Mouse (Mus musculus) heart, embryonic 14.5 days (tissue): Measurements from ENCODE around the gene Prr12. TPM values are rescaled to one million over a fixed set of nuclear protein-coding genes. Genes with fewer than 3 reads are reported as not detected.

Experiments
- ATAC-seq: fragments of 200-750 bp; cut with Nextera tagmentation; 2 replicates; pipeline ENCODE4 v1.8.0; 2017; ENCODE audit warnings: low read depth, moderate TSS enrichment; ENCODE audit not compliant: insufficient number of reproducible peaks, insufficient read depth, low FRiP score
- H3K27ac ChIP-seq, 2 experiments: fragments of 200-500 bp in 1 of 2; fragments of 300-500 bp in 1 of 2; sonication (generic) in 1 of 2; replicated peaks in 1 of 2; 2 replicates each; pipeline ENCODE4 v1.5.1; 2012 to 2014; ENCODE audit warnings: low read depth in 2 of 2, low read length in 2 of 2, control low read depth in 1 of 2, mild to moderate bottlenecking in 1 of 2, mixed read lengths in 1 of 2; ENCODE audit not compliant: control insufficient read depth in 1 of 2, insufficient read depth in 1 of 2
- H3K27me3 ChIP-seq: fragments of 300-500 bp; sonication (generic); 2 replicates; pipeline ENCODE4 v1.6.1; 2014; ENCODE audit warnings: mild to moderate bottlenecking, low read length, control low read depth; ENCODE audit not compliant: control insufficient read depth, insufficient read depth
- H3K36me3 ChIP-seq: fragments of 300-500 bp; sonication (generic); 2 replicates; pipeline ENCODE4 v1.6.1; 2014; ENCODE audit warnings: mild to moderate bottlenecking, control low read depth, low read length, mixed read lengths; ENCODE audit not compliant: control insufficient read depth, insufficient read depth
- H3K4me1 ChIP-seq, 2 experiments: fragments of 200-500 bp in 1 of 2; fragments of 300-500 bp in 1 of 2; sonication (generic) in 1 of 2; 2 replicates each; pipeline ENCODE4 v1.6.1; 2012 to 2014; ENCODE audit warnings: low read length in 2 of 2, control low read depth in 1 of 2, mixed read lengths in 1 of 2; ENCODE audit not compliant: control insufficient read depth in 2 of 2, insufficient read depth in 2 of 2
- H3K4me2 ChIP-seq: fragments of 300-500 bp; sonication (generic); 2 replicates; pipeline ENCODE4 v1.6.1; 2014; ENCODE audit warnings: mild to moderate bottlenecking, low read length
- H3K4me3 ChIP-seq, 2 experiments: fragments of 200-500 bp in 1 of 2; fragments of 300-500 bp in 1 of 2; sonication (generic) in 1 of 2; 2 replicates each; pipeline ENCODE4 v1.5.1; 2012 to 2014; ENCODE audit warnings: low read length in 2 of 2, mild to moderate bottlenecking in 2 of 2, control low read depth in 1 of 2, low read depth in 1 of 2, moderate library complexity in 1 of 2; ENCODE audit not compliant: control insufficient read depth in 1 of 2, insufficient read depth in 1 of 2
- H3K9ac ChIP-seq: fragments of 300-500 bp; sonication (generic); 2 replicates; pipeline ENCODE4 v1.6.1; 2014; ENCODE audit warnings: mild to moderate bottlenecking, low read length
- H3K9me3 ChIP-seq: fragments of 300-500 bp; sonication (generic); 2 replicates; pipeline ENCODE4 v1.6.1; 2016; ENCODE audit warnings: low read length, control low read depth; ENCODE audit not compliant: control insufficient read depth
- WGBS: fragments of 180-500 bp; shearing (Covaris S2); extraction: QIAGEN DNeasy Blood & Tissue Kit; methylation state at CpG from one replicate; pipeline ENCODE4 v1.1.7; 2014; 5-methylcytosine and 5-hydroxymethylcytosine counted together
- polyA plus RNA-seq: library from polyadenylated mRNA; unstranded; fragments of >200 nt; fragmentation: Nextera tagmentation; extraction: Ambion mirVana; gene quantifications from 2 replicates; pipeline ENCODE4 v1.2.1, GENCODE M21; 2014

Prr12 gene
- polyA plus RNA-seq, 1 experiment from 2014 or later = 8.7 TPM

DNA sequence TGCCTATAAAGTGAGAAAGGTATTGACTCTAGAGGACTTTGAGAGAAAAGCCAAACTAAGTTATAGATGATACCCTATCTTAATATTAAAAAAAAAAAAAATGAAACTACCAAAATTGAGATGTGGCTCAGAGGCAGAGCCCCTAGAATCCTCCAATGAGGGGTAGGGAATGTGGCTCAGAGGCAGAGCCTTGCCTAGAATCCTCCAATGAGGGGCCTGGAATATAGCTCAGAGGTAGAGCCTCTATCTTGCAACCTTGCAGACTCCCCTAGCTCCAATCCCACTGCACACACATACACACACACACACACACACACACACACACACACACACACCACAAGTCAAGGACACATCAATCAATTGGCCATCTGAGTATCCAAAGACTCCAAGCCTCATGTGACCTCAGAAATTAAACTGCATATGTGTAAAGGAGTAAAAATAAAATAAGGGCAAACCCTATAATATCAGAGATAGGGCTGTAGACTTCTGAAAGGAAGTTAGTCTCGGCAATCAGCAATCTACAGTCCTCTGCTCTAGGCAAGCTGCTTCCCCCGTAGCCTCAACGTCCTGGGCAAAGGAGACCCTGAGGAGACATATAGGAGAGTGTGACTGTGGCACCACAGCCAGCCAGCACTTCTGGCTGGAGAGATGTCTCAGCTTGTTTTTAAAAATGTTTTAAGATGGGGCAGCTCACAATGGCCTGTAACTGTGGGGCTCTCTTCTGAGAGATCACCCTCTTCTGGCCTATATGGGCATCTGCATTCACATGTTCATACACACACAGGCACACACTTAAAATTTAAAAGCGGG, 14.7 kb upstream of the Prr12 start:
- Histone ChIP-seq H3K27ac (no peak overlapping the region), H3K27me3 (no peaks in the 10 kb centered on the region), H3K4me1 (peaks cover 0 to 6% of the 10 kb centered on the region in 2 experiments; a peak in 2 of 4 replicates), H3K9ac (no peak overlapping the region), H3K36me3 (no peaks in the 10 kb centered on the region; the same call in 1 of the 2 replicates), H3K9me3 (no peaks in the 10 kb centered on the region), H3K4me3 (no peak overlapping the region), H3K4me2 (no peak overlapping the region)
- no peak for ATAC-seq
- WGBS = 75% methylated on average over 4 of the region's 4 CpGs

DNA sequence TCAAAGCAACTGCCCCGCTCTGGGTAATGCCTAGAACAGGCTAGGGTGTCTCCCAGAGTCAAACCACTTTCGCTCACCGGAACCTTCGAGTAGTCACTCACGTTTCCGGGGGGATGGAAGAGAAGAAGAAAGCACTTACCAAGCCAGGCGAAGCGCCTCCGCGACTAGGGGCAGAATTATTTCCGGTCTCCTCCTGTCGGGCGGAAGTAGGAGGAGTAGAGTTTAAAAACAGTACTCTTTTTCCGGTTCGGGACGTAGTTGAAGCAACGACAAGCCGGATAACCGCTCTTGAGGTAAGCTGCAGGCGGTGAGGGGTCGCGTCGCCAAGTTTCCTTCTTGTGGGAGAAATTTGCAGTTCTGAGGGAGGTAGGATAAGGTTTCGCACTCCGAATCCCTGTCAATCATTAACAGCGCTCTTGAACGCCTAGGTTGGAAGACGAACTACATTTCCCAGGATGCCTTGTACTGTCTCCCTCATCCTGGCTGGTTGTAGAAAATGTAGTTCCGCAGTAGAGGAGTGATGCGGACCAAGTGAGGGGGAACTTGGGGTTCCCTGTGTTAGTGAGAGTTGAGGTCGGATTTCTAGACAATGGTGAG, 9.7 kb upstream of the Prr12 start, which contains the start of the genes Nosip and Prrg2:
Nosip (plus strand) TSS at position 191 of the 597 bp plus-strand sequence.
Prrg2 (minus strand) TSS at position 439 of the 597 bp plus-strand sequence.
- Histone ChIP-seq H3K4me1 (peaks cover 5 to 13% of the 10 kb centered on the region in 2 experiments; a peak in 3 of 4 replicates), H3K9me3 (no peaks in the 10 kb centered on the region), H3K4me2 (peak within 1 kb of the TSS; percentile 68), H3K9ac (peak within 1 kb of the TSS; percentile 78), H3K36me3 (no peaks in the 10 kb centered on the region; the same call in 1 of the 2 replicates), H3K27me3 (no peaks in the 10 kb centered on the region), H3K27ac (peak within 1 kb of the TSS; percentile 88 to 95), H3K4me3 (peak within 1 kb of the TSS; percentile 76 to 94)
- under 1% methylated on average over 31 of the region's 31 CpGs for WGBS
- ATAC-seq = peak; percentile 79

DNA sequence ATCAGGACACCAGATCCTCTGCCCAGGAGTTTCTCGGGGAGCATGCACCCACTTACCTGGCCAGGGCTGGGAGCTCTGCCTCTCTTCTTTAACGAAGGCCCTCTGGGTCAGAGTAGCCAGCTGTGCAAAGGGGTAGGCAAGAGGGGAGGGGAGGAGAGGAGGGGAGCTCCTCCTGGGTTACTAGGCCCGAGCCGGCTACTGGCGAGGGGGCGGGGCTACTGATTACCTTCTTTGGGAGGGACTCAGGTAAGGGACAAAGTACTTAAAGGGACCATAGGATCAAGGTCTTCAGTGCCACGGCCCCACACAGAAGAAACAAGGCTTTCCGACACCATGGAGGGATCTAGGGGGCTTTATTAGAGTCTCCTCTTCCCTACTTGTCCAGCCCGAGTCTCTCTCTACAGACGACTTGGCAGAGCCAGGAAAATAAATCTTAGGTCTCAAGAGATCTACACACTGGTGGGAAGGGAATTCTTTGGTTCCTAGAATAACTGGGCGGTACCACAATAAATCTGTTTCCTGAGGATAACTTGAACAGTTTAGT, 8.9 kb upstream of the Prr12 start:
- H3K4me1 ChIP-seq = peaks cover 5 to 13% of the 10 kb centered on the region in 2 experiments; a peak in 3 of 4 replicates
- H3K9me3 ChIP-seq = no peaks in the 10 kb centered on the region
- no peaks in the 10 kb centered on the region for H3K27me3 ChIP-seq
- peak overlapping the region; percentile 78 for H3K9ac ChIP-seq
- H3K4me2 ChIP-seq = peak overlapping the region; percentile 68
- 15% methylated on average over 11 of the region's 11 CpGs for WGBS
- H3K4me3 ChIP-seq = peak overlapping the region; percentile 11 to 76
- H3K36me3 ChIP-seq = no peaks in the 10 kb centered on the region; the same call in 1 of the 2 replicates
- ATAC-seq = no peak
- peak overlapping the region; percentile 40 to 88; a peak in 3 of 4 replicates for H3K27ac ChIP-seq

- peaks cover 5 to 13% of the 10 kb centered on the region in 2 experiments; a peak in 3 of 4 replicates for H3K4me1 ChIP-seq
- H3K27me3 ChIP-seq = no peaks in the 10 kb centered on the region
- 73% methylated on average over 6 of the region's 6 CpGs for WGBS
- H3K9ac ChIP-seq = no peak overlapping the region
- no peaks in the 10 kb centered on the region for H3K9me3 ChIP-seq
- H3K27ac ChIP-seq = no peak overlapping the region
- ATAC-seq = no peak
- H3K4me3 ChIP-seq = no peak overlapping the region
- H3K36me3 ChIP-seq = no peaks in the 10 kb centered on the region; the same call in 1 of the 2 replicates
- H3K4me2 ChIP-seq = no peak overlapping the region
These were observed 8.0 kb upstream of the Prr12 start for GRCm38 (mm10) chr7:45060632-45061122.

- no peaks in the 10 kb centered on the region for H3K9me3 ChIP-seq
- H3K4me1 ChIP-seq = peaks cover 5 to 13% of the 10 kb centered on the region in 2 experiments; a peak in 3 of 4 replicates
- no peak overlapping the region for H3K4me3 ChIP-seq
- no peaks in the 10 kb centered on the region; the same call in 1 of the 2 replicates for H3K36me3 ChIP-seq
- 74% methylated on average over 10 of the region's 10 CpGs for WGBS
- ATAC-seq = no peak
- no peak overlapping the region for H3K9ac ChIP-seq
- H3K4me2 ChIP-seq = no peak overlapping the region
- no peak overlapping the region for H3K27ac ChIP-seq
- H3K27me3 ChIP-seq = no peaks in the 10 kb centered on the region
These were observed 6.2 kb upstream of the Prr12 start for GRCm38 (mm10) chr7:45058607-45059571.

GRCm38 (mm10) chr7:45056972-45057348, 4.3 kb upstream of the Prr12 start:
- ATAC-seq = no peak
- no peaks in the 10 kb centered on the region for H3K9me3 ChIP-seq
- H3K4me2 ChIP-seq = no peak overlapping the region
- H3K4me3 ChIP-seq = no peak overlapping the region
- peaks cover 5 to 7% of the 10 kb centered on the region in 2 experiments; a peak in 3 of 4 replicates for H3K4me1 ChIP-seq
- H3K9ac ChIP-seq = no peak overlapping the region
- no peaks in the 10 kb centered on the region for H3K36me3 ChIP-seq
- H3K27ac ChIP-seq = no peak overlapping the region
- no peaks in the 10 kb centered on the region for H3K27me3 ChIP-seq
